Mouse (Mus musculus) liver, embryonic 11.5 days (tissue): Measurements from ENCODE around the gene Gm45062. TPM values are rescaled to one million over a fixed set of nuclear protein-coding genes. Genes with fewer than 3 reads are reported as not detected.

ENCODE experiments used
- ATAC-seq: fragments of 200-750 bp; cut with Nextera tagmentation; replicated peaks from 2 replicates; pipeline ENCODE4 v1.8.0; 2017; ENCODE audit warnings: moderate number of reproducible peaks, mild to moderate bottlenecking, moderate TSS enrichment, moderate library complexity; ENCODE audit not compliant: low FRiP score
- DNase-seq: peaks from one replicate; pipeline ENCODE4 v3.0.0-alpha.2; 2017; ENCODE audit warnings: low spot score
- H3K27ac ChIP-seq: fragments of 300-500 bp; sonication (generic); 2 replicates; pipeline ENCODE4 v1.5.1; 2014; ENCODE audit warnings: mild to moderate bottlenecking, low read depth, low read length, control low read depth
- H3K27me3 ChIP-seq: fragments of 300-500 bp; sonication (generic); replicated peaks from 2 replicates; pipeline ENCODE4 v1.6.1; 2014; ENCODE audit warnings: low read length, mixed read lengths; ENCODE audit not compliant: control insufficient read depth, insufficient read depth
- H3K36me3 ChIP-seq: fragments of 300-500 bp; sonication (generic); 2 replicates; pipeline ENCODE4 v1.6.1; 2014; ENCODE audit warnings: mild to moderate bottlenecking, low read length, moderate library complexity, mixed read lengths; ENCODE audit not compliant: control insufficient read depth, insufficient read depth
- H3K4me1 ChIP-seq: fragments of 300-500 bp; sonication (generic); replicated peaks from 2 replicates; pipeline ENCODE4 v1.6.1; 2014; ENCODE audit warnings: low read length, mixed read lengths; ENCODE audit not compliant: control insufficient read depth, insufficient read depth
- H3K4me2 ChIP-seq: fragments of 300-500 bp; sonication (generic); 2 replicates; pipeline ENCODE4 v1.6.1; 2014; ENCODE audit warnings: mild to moderate bottlenecking, control low read depth, moderate library complexity
- H3K4me3 ChIP-seq: fragments of 300-500 bp; sonication (generic); 2 replicates; pipeline ENCODE4 v1.5.1; 2014; ENCODE audit warnings: low read depth, low read length, control low read depth
- H3K9ac ChIP-seq: fragments of 300-500 bp; sonication (generic); 2 replicates; pipeline ENCODE4 v1.6.1; 2014; ENCODE audit warnings: low read depth, low read length, control low read depth
- H3K9me3 ChIP-seq: fragments of 300-500 bp; sonication (generic); 2 replicates; pipeline ENCODE4 v1.6.1; 2016; ENCODE audit warnings: low read length, inconsistent platforms, mixed read lengths; ENCODE audit not compliant: control insufficient read depth
- WGBS: fragments of 180-500 bp; shearing (Covaris S2); extraction: QIAGEN DNeasy Blood & Tissue Kit; methylation state at CpG from one replicate; pipeline ENCODE4 v1.1.7; 2014; 5-methylcytosine and 5-hydroxymethylcytosine counted together
- polyA plus RNA-seq: library from polyadenylated mRNA; unstranded; fragments of >200 nt; fragmentation: Nextera tagmentation; extraction: Ambion mirVana; gene quantifications from 2 replicates; pipeline ENCODE4 v1.2.1, GENCODE M21; 2014

Gene Gm45062
- polyA plus RNA-seq, 1 experiment from 2014 or later, result 3.9 TPM

DNA sequence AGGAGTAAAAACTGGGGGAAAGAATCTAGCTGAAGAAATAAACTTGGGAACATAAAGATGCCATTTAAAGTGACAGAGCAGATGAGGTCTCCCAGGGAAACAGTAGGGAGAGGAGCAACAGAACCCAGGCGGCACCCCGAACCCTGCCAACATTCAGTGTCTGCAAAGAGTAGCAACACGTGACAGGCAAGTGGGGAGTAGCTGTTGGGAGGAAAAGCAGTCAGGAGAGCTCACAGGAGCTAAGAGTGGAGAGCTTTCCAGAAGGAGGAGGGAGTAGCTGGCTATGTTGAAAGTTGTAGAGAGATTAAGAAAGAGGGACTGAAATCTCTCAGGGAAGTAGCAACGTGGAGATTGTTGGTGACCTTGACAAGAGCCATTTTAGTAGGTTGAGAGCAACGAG is 214.2 kb downstream of the Gm45062 start:
- Histone ChIP-seq H3K27ac (no peak overlapping the region), H3K27me3 (no peaks in the 10 kb centered on the region), H3K9ac (no peak overlapping the region), H3K36me3 (no peaks in the 10 kb centered on the region), H3K4me2 (no peak overlapping the region), H3K9me3 (no peaks in the 10 kb centered on the region), H3K4me1 (no peaks in the 10 kb centered on the region; the same call in 1 of the 2 replicates), H3K4me3 (no peak overlapping the region)
- WGBS, result 51% methylated on average over 5 of the region's 5 CpGs
- DNase-seq (no peak), ATAC-seq (no peak)

GRCm38 (mm10) chr6:8474316-8474715 is 215.1 kb downstream of the Gm45062 start:
- H3K9me3 ChIP-seq, result no peaks in the 10 kb centered on the region
- no peak for DNase-seq
- H3K4me2 ChIP-seq, result no peak overlapping the region
- H3K4me3 ChIP-seq, result no peak overlapping the region
- no peak overlapping the region for H3K9ac ChIP-seq
- H3K27ac ChIP-seq, result no peak overlapping the region
- no peaks in the 10 kb centered on the region for H3K36me3 ChIP-seq
- ATAC-seq, result 0 out of 2 replicates have a peak, but pooled peaks have one; percentile 43
- WGBS, result 57% methylated on average over 3 of the region's 3 CpGs
- no peaks in the 10 kb centered on the region for H3K27me3 ChIP-seq
- H3K4me1 ChIP-seq, result no peaks in the 10 kb centered on the region; the same call in 1 of the 2 replicates

DNA sequence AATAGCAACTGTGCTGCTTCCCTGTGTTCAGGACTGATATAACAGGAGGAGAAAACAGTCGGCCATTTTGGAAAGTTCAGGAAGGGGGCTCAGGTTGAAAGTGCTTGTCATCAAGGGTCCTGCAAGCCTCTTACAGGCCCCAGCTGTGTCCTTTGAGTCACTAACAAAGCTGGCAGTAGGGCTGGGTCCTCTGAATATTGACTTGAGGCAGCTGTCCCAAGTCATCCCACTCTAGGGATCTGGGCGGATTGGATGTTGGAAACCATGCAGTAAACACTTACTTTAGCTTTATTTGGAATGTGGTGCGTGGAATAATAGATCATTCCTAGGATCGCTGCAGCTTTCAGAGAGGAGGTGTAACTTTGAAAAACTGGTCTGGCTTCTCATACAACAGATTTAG is 215.6 kb downstream of the Gm45062 start:
- H3K4me3 ChIP-seq, result no peak overlapping the region
- ATAC-seq, result no peak; the same call in 1 of the 2 replicates
- H3K4me2 ChIP-seq, result no peak overlapping the region
- H3K9me3 ChIP-seq, result no peaks in the 10 kb centered on the region
- WGBS, result 82% methylated on average over 4 of the region's 4 CpGs
- no peaks in the 10 kb centered on the region for H3K36me3 ChIP-seq
- H3K27ac ChIP-seq, result no peak overlapping the region
- no peaks in the 10 kb centered on the region; the same call in 1 of the 2 replicates for H3K4me1 ChIP-seq
- H3K9ac ChIP-seq, result no peak overlapping the region
- DNase-seq, result no peak
- H3K27me3 ChIP-seq, result no peaks in the 10 kb centered on the region

GRCm38 (mm10) chr6:8479176-8479575 is 219.9 kb downstream of the Gm45062 start:
- WGBS, result 67% methylated on average over 1 of the region's 1 CpGs
- ATAC-seq, result no peak

GRCm38 (mm10) chr6:8484437-8485275 is 225.4 kb downstream of the Gm45062 start:
- Histone ChIP-seq H3K27me3 (no peaks in the 10 kb centered on the region), H3K4me1 (peaks cover 30% of the 10 kb centered on the region), H3K9ac (no peak overlapping the region), H3K36me3 (no peaks in the 10 kb centered on the region), H3K9me3 (no peaks in the 10 kb centered on the region), H3K4me2 (peak overlapping the region; percentile 15; the same call in 1 of the 2 replicates), H3K4me3 (no peak overlapping the region), H3K27ac (0 out of 2 replicates have a peak overlapping the region, but pooled peaks have one; percentile 3)
- no peak for DNase-seq
- WGBS, result 71% methylated on average over 17 of the region's 17 CpGs
- peak; percentile 77 for ATAC-seq

More at GRCm38 (mm10) chr6:8479176-8479575, 219.9 kb downstream of the Gm45062 start:
- no peaks in the 10 kb centered on the region for H3K36me3 ChIP-seq
- H3K9ac ChIP-seq, result no peak overlapping the region
- H3K4me1 ChIP-seq, result no peaks in the 10 kb centered on the region; the same call in 1 of the 2 replicates
- no peak for DNase-seq
- no peak overlapping the region for H3K4me3 ChIP-seq
- no peak overlapping the region for H3K27ac ChIP-seq
- H3K4me2 ChIP-seq, result no peak overlapping the region
- no peaks in the 10 kb centered on the region for H3K9me3 ChIP-seq
- H3K27me3 ChIP-seq, result no peaks in the 10 kb centered on the region

- Histone ChIP-seq H3K9me3 (no peaks in the 10 kb centered on the region), H3K4me3 (no peak overlapping the region), H3K4me2 (0 out of 2 replicates have a peak overlapping the region, but pooled peaks have one; percentile 0), H3K27me3 (no peaks in the 10 kb centered on the region), H3K4me1 (peaks cover 30% of the 10 kb centered on the region), H3K9ac (no peak overlapping the region), H3K27ac (no peak overlapping the region), H3K36me3 (no peaks in the 10 kb centered on the region)
- no peak for DNase-seq
- ATAC-seq, result 0 out of 2 replicates have a peak, but pooled peaks have one; percentile 8
- WGBS, result 71% methylated on average over 16 of the region's 16 CpGs
These were observed 226.3 kb downstream of the Gm45062 start for GRCm38 (mm10) chr6:8485414-8486175.

- Histone ChIP-seq H3K27ac (peak overlapping the region; percentile 78), H3K9me3 (no peaks in the 10 kb centered on the region), H3K27me3 (no peaks in the 10 kb centered on the region), H3K9ac (peak overlapping the region; percentile 28), H3K4me2 (peak overlapping the region; percentile 56), H3K4me1 (peaks cover 30% of the 10 kb centered on the region), H3K36me3 (no peaks in the 10 kb centered on the region), H3K4me3 (no peak overlapping the region)
- ATAC-seq (no peak), DNase-seq (no peak)
- 88% methylated on average over 17 of the region's 17 CpGs for WGBS
These were observed 227.3 kb downstream of the Gm45062 start for GRCm38 (mm10) chr6:8486391-8487043.
